Mouse (Mus musculus) lung, embryonic 14.5 days (tissue): ENCODE measurements around the gene Afdn. TPM values are rescaled to one million over a fixed set of nuclear protein-coding genes. Genes with fewer than 3 reads are reported as not detected.

ENCODE experiments used
- ATAC-seq: fragments of 200-750 bp; cut with Nextera tagmentation; 2 replicates; pipeline ENCODE4 v1.8.0; 2017; ENCODE audit warnings: mild to moderate bottlenecking, moderate TSS enrichment, moderate library complexity; ENCODE audit not compliant: insufficient read depth
- DNase-seq: peaks from one replicate; pipeline ENCODE4 v3.0.0-alpha.2; 2015
- H3K27ac ChIP-seq: fragments of 300-500 bp; sonication (generic); 2 replicates; pipeline ENCODE4 v1.5.1; 2014; ENCODE audit warnings: low read depth, mild to moderate bottlenecking, moderate library complexity
- H3K27me3 ChIP-seq: fragments of 300-500 bp; sonication (generic); 2 replicates; pipeline ENCODE4 v1.6.1; 2014; ENCODE audit warnings: low read length, control low read depth; ENCODE audit not compliant: insufficient read depth
- H3K36me3 ChIP-seq: fragments of 300-500 bp; sonication (generic); 2 replicates; pipeline ENCODE4 v1.6.1; 2014; ENCODE audit warnings: control low read depth; ENCODE audit not compliant: insufficient read depth
- H3K4me1 ChIP-seq: fragments of 300-500 bp; sonication (generic); 2 replicates; pipeline ENCODE4 v1.6.1; 2014; ENCODE audit warnings: antibody characterized with exemption, control low read depth; ENCODE audit not compliant: insufficient read depth
- H3K4me2 ChIP-seq: fragments of 300-500 bp; sonication (generic); 2 replicates; pipeline ENCODE4 v1.6.1; 2014; ENCODE audit warnings: mild to moderate bottlenecking
- H3K4me3 ChIP-seq: fragments of 300-500 bp; sonication (generic); 2 replicates; pipeline ENCODE4 v1.5.1; 2014; ENCODE audit warnings: low read depth, low read length
- H3K9ac ChIP-seq: fragments of 300-500 bp; sonication (generic); 2 replicates; pipeline ENCODE4 v1.6.1; 2014
- H3K9me3 ChIP-seq: fragments of 300-500 bp; sonication (generic); 2 replicates; pipeline ENCODE4 v1.6.1; 2016; ENCODE audit warnings: low read depth, low read length, control low read depth
- CTCF ChIP-seq: IDR thresholded peaks from 2 replicates; pipeline ENCODE4 v1.5.1; 2016; ENCODE audit warnings: antibody characterized with exemption, low read depth
- WGBS: fragments of 180-500 bp; shearing (Covaris S2); extraction: QIAGEN DNeasy Blood & Tissue Kit; methylation state at CpG from one replicate; pipeline ENCODE4 v1.1.7; 2014; 5-methylcytosine and 5-hydroxymethylcytosine counted together
- polyA plus RNA-seq: library from polyadenylated mRNA; unstranded; fragments of >200 nt; fragmentation: Nextera tagmentation; extraction: Ambion mirVana; gene quantifications from 2 replicates; pipeline ENCODE4 v1.2.1, GENCODE M21; 2014

Gene Afdn
- polyA plus RNA-seq, 1 experiment from 2014 or later = 138 TPM

DNA sequence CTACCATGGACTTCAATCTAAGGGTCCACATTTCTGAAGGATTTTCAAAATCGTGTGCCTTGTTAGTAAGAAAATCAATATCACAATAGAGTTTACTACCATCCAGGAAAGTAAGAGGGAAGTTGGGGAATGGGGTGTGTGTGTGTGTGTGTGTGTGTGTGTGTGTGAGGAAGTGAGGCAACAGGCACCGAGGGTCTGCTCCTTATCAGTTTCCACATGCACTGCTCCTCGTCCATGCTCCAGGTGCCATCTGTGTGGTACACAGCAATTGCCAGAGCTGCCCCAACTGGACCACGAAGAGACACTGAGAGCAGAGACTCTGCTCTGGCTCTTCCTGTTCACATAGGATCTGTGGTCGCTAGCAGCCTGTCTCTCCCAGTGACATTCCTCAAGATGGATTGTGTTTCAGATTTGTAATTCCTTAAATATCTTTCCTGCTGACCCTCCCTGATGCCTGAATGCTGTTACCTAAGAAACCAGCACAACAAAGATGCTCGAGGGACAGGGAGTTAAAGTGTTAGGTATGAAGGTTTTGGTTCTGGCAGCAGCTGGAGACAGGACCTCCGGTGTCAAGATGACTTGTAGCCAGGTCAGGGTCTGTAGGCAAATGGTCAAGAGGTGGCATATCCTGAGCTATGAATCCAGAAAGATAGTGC is 22.1 kb upstream of the Afdn start:
- ATAC-seq (no peak), DNase-seq (no peak)
- Histone ChIP-seq H3K9me3 (no peaks in the 10 kb centered on the region), H3K9ac (no peak overlapping the region), H3K4me1 (peaks cover 29% of the 10 kb centered on the region), H3K4me2 (no peak overlapping the region), H3K27ac (peak overlapping the region; percentile 50; the same call in 1 of the 2 replicates), H3K36me3 (no peaks in the 10 kb centered on the region), H3K27me3 (no peaks in the 10 kb centered on the region), H3K4me3 (no peak overlapping the region)
- no peak for TF ChIP-seq CTCF
- WGBS = 35% methylated on average over 7 of the region's 7 CpGs

DNA sequence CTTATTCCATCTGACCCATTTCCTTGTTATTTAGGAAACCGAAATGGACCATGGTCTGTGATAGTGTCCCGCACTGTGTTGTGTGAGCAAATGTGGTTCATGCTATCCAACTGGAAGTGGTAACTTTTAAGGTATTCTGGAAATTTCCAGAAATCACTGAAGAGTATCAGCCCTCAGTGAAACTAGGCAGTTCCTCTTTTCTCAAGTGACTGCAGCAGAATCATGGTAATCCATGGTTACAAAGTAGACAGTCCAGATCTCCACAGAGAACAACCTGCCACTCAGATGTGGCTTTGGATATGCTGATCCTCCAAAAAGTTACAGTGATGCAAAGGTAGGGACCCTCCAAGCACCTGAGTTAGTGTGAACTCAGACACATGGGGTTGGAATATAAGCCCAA is 21.4 kb upstream of the Afdn start:
- no peak for TF ChIP-seq CTCF
- Histone ChIP-seq H3K4me2 (no peak overlapping the region), H3K9me3 (no peaks in the 10 kb centered on the region), H3K27ac (no peak overlapping the region), H3K4me3 (no peak overlapping the region), H3K27me3 (no peaks in the 10 kb centered on the region), H3K9ac (no peak overlapping the region), H3K4me1 (peaks cover 35% of the 10 kb centered on the region), H3K36me3 (no peaks in the 10 kb centered on the region)
- WGBS = 88% methylated on average over 2 of the region's 2 CpGs
- ATAC-seq (no peak), DNase-seq (no peak)

DNA sequence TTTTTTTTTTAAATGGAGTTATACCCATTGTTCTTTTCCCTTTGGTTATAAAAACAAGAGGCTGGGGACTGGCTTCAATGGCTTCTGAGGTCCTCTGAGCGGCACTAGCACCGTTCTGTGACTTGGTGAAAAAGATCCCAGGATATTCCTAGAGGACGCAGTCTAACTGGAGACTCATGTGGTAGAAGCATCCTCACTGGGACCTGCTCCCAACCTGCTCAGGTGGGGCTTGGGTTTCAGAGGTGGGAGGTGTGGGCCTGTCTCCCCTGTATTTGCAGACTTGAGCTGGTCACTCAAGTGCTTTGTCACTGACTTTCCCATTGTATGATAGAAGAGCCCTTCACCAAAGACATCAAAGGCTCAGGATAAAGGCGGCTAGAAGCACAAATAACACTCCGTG is 20.4 kb upstream of the Afdn start:
- Histone ChIP-seq H3K27me3 (no peaks in the 10 kb centered on the region), H3K9me3 (no peaks in the 10 kb centered on the region), H3K4me3 (no peak overlapping the region), H3K4me2 (no peak overlapping the region), H3K27ac (0 out of 2 replicates have a peak overlapping the region, but pooled peaks have one; percentile 14), H3K9ac (no peak overlapping the region), H3K4me1 (peaks cover 43% of the 10 kb centered on the region), H3K36me3 (no peaks in the 10 kb centered on the region)
- 58% methylated on average over 5 of the region's 5 CpGs for WGBS
- no peak for ATAC-seq
- TF ChIP-seq CTCF = no peak
- no peak for DNase-seq

DNA sequence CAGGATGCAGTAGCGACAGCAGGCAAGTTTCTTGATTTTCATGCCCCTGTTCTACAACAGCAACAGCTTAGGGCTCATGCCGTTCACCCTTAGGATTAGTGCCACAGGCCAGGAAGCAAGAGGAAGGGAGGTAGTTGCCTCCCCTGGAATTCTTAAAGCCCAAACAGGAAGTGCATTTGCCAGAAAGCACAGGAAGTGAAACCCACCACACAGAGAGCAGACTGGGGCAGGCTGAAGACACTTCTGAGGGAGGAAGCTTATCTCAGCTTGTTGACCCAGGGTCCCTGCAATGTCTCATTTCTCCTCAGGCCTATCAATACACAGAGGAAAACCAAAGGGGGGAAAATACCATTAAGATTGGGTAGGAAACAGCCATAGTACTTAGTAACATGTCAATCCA is 19.5 kb upstream of the Afdn start:
- peak; percentile 42 for DNase-seq

DNA sequence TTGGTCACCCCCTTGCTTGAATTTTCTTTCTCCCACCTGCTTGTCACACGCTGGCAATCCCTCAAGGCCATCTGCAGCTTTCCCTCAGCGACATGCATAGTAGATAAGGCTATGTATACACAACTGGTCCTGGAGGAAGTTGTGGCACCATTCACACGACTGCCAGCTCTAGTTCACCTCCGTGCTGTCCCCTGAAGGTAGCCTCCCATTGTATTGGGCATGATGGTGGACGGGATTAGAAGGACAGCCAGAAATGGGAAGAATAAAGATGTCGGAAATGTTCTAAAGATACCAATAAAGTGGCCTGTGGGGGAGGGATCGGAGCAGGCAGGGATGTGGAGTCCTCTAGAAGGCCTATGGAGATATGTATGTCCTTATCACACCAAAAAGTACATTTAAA is 18.7 kb upstream of the Afdn start:
- peak overlapping the region; percentile 70; the same call in 1 of the 2 replicates for H3K27ac ChIP-seq
- DNase-seq (no peak), ATAC-seq (no peak)
- TF ChIP-seq CTCF = no peak
- no peak overlapping the region for H3K4me3 ChIP-seq
- H3K4me1 ChIP-seq = peaks cover 43% of the 10 kb centered on the region
- no peaks in the 10 kb centered on the region for H3K27me3 ChIP-seq
- 41% methylated on average over 7 of the region's 7 CpGs for WGBS
- H3K36me3 ChIP-seq = no peaks in the 10 kb centered on the region
- no peak overlapping the region for H3K4me2 ChIP-seq
- H3K9ac ChIP-seq = no peak overlapping the region
- no peaks in the 10 kb centered on the region for H3K9me3 ChIP-seq

More for the DNA sequence above, 19.5 kb upstream of the Afdn start:
- H3K36me3 ChIP-seq = no peaks in the 10 kb centered on the region
- TF ChIP-seq CTCF = no peak
- H3K4me2 ChIP-seq = no peak overlapping the region
- no peaks in the 10 kb centered on the region for H3K9me3 ChIP-seq
- no peak overlapping the region for H3K4me3 ChIP-seq
- no peak for ATAC-seq
- H3K27ac ChIP-seq = peak overlapping the region; percentile 70
- H3K9ac ChIP-seq = no peak overlapping the region
- H3K27me3 ChIP-seq = no peaks in the 10 kb centered on the region
- WGBS = 18% methylated on average over 2 of the region's 2 CpGs
- H3K4me1 ChIP-seq = peaks cover 47% of the 10 kb centered on the region

DNA sequence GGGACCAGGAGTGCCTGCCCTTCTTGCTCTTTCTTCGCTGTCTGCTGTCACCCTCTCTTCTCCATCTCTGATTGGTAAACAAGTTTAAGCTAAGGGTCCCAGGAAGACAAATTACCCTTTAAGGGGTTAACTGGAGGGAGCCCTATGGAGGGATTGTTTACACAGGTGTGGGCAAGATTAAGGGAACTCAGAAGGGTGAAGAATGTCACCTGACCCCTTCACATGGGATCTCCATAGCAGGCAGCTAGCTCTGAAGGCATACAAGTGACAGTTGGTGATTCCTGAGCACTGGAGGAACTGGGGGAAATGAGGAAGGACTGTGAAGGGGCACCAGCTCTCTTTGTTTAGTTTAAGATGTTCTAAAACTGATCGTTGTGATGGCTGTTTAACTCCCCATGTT is 18.0 kb upstream of the Afdn start:
- WGBS = 29% methylated on average over 2 of the region's 2 CpGs

DNA sequence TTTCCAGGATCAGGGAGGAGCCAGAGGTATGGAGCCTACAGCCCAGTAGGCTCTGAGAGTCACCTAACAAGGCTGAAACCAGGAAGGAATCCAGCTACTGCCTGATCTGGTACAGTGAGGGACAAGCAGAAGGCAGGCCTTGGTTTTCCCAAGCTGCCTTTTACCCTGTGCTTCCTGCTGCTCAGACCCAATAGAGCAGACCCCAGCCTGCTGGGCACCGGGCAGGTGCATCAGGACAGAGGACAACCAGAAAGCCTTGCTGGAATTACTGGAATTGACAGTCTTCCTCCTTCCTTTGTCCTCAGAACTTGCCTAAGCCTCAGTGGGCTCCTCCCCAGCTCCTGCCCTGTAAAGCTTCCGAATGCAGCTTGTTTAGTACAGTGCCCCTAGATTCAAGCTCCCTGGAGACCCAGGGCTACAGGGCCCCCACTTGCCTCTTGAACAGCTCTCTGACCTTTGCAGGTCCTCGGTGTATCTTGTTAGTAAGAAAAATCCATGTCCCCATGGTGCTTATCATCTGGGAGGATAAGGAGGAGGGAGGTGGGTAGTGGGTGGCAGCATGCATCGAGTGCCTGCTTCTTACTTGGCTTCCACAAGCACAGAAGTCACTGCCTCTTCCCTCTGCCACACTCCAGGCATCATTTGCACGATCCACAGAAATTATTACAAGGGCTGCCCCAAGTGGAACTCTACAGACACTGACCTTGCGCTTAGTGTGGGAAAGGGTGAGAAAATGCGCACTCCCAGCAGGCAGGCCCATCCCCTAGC is 17.2 kb upstream of the Afdn start:
- ATAC-seq = peak; percentile 6; the same call in 1 of the 2 replicates
- peak overlapping the region; percentile 35 for H3K4me2 ChIP-seq
- peak overlapping the region; percentile 17; the same call in 1 of the 2 replicates for H3K9ac ChIP-seq
- DNase-seq = no peak
- H3K9me3 ChIP-seq = no peaks in the 10 kb centered on the region
- no peak for TF ChIP-seq CTCF
- peak overlapping the region; percentile 91 for H3K27ac ChIP-seq
- H3K36me3 ChIP-seq = no peaks in the 10 kb centered on the region
- peaks cover 43% of the 10 kb centered on the region for H3K4me1 ChIP-seq
- no peak overlapping the region for H3K4me3 ChIP-seq
- H3K27me3 ChIP-seq = no peaks in the 10 kb centered on the region
- 27% methylated on average over 7 of the region's 7 CpGs for WGBS

More for the DNA sequence above, 18.0 kb upstream of the Afdn start:
- H3K9ac ChIP-seq = no peak overlapping the region
- ATAC-seq (no peak), DNase-seq (no peak)
- H3K36me3 ChIP-seq = no peaks in the 10 kb centered on the region
- no peak overlapping the region for H3K4me2 ChIP-seq
- H3K4me3 ChIP-seq = no peak overlapping the region
- no peaks in the 10 kb centered on the region for H3K9me3 ChIP-seq
- TF ChIP-seq CTCF = no peak
- no peaks in the 10 kb centered on the region for H3K27me3 ChIP-seq
- H3K4me1 ChIP-seq = peaks cover 43% of the 10 kb centered on the region
- 0 out of 2 replicates have a peak overlapping the region, but pooled peaks have one; percentile 70 for H3K27ac ChIP-seq
